Comparison of ENCODE assay signal across 26 mouse cellular contexts in the genomic region with DNA sequence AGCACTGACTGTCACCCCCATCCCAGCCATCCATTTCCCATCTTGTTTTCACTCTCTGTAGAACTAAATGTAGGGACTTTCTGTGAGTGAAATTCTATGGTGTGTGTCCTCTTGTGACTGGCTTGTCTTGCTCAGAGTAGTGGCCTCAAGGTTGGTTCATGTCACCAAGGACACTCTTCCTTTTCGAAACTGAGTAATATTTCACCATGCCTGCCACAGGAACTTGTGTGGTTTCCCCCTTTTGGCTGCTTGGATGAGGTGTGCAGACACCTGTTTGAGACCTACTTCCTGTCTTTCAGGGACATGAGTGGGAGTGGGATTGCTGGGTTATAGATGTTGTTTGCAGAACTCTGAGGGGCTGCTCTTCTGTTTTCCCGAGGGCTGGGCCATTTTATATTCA. TPM values are rescaled to one million over a fixed set of nuclear protein-coding genes. Genes with fewer than 3 reads are reported as not detected.
"Had no signal": no experiment of that assay in that cellular context is flagged by ENCODE, and none has a peak within 500 bp of the region (broad histone marks: within the 10 kb centered on the region; RNA-seq: fewer than 3 reads in every experiment).

No protein-coding gene starts in this region.

- H3K9me3 ChIP-seq: limb, embryonic 12.5 days; limb, embryonic 15.5 days; liver, embryonic 12.5 days; liver, embryonic 15.5 days; megakaryocyte, embryonic 14.5 days; midbrain, embryonic 10.5 days; midbrain, embryonic 13.5 days; neural tube, embryonic 13.5 days had no signal

- ATAC-seq: liver, embryonic 12.5 days; midbrain, embryonic 13.5 days; midbrain, embryonic 16.5 days had no signal

- H3K4me1 ChIP-seq: limb, embryonic 12.5 days; limb, embryonic 15.5 days; liver, embryonic 12.5 days; liver, embryonic 15.5 days; megakaryocyte, embryonic 14.5 days; midbrain, embryonic 10.5 days; midbrain, embryonic 13.5 days had no signal

- H3K36me3 ChIP-seq: limb, embryonic 12.5 days; limb, embryonic 15.5 days; liver, embryonic 12.5 days; liver, embryonic 15.5 days; midbrain, embryonic 10.5 days; midbrain, embryonic 13.5 days; neural tube, embryonic 13.5 days had no signal

- DNase-seq: kidney, adult 11 months; kidney, adult 9 months; layer of hippocampus, adult 9-11 months; layer of hippocampus, postnatal 36 days; left cerebral cortex, postnatal 4 days; lung, adult 2 months; lung, postnatal 14 days; lung, postnatal 4 days; thymus, adult 18-20 months; thymus, postnatal 36 days had no signal

- H3K27me3 ChIP-seq: limb, embryonic 12.5 days; liver, embryonic 15.5 days; midbrain, embryonic 13.5 days; neural tube, embryonic 13.5 days had no signal

- H3K27ac ChIP-seq: kidney, postnatal 0 days; layer of hippocampus, adult 2 months; limb, embryonic 12.5 days; limb, embryonic 15.5 days; liver, embryonic 12.5 days; liver, embryonic 15.5 days; midbrain, embryonic 10.5 days; midbrain, embryonic 13.5 days; neural tube, embryonic 13.5 days had no signal

- H3K4me3 ChIP-seq: layer of hippocampus, adult 2 months; limb, embryonic 12.5 days; limb, embryonic 15.5 days; liver, embryonic 12.5 days; liver, embryonic 15.5 days; megakaryocyte, embryonic 14.5 days; midbrain, embryonic 10.5 days; midbrain, embryonic 13.5 days; myocyte; neural tube, embryonic 13.5 days had no signal

- H3K4me2 ChIP-seq: limb, embryonic 12.5 days; limb, embryonic 15.5 days; liver, embryonic 12.5 days; liver, embryonic 15.5 days; midbrain, embryonic 13.5 days; neural tube, embryonic 13.5 days had no signal

- H3K9ac ChIP-seq: limb, embryonic 12.5 days; limb, embryonic 15.5 days; liver, embryonic 12.5 days; liver, embryonic 15.5 days; midbrain, embryonic 13.5 days; neural tube, embryonic 13.5 days had no signal

RNA-seq across cellular contexts. Expression of a gene that starts 20.8 kb away (rescaled TPM):
- total RNA-seq: monocyte, adult 5-6 weeks; neutrophil, adult 5-6 weeks had no signal
- polyA plus RNA-seq: myocyte; spleen, adult 2 months had no signal

RNA-seq across cellular contexts. Expression of a gene that starts 59.0 kb away (rescaled TPM):
- total RNA-seq: left cerebral cortex, postnatal 14 days; monocyte, adult 5-6 weeks had no signal
- polyA plus RNA-seq: myocyte had no signal
